Mouse (Mus musculus) C2C12 (cell line): ENCODE results near the gene Gm5089.
"Not testable (repeated sequence)": the region's sequence is repeated elsewhere in the genome, so short reads cannot be mapped to it uniquely, and the experiment has no call there.

Source experiments
- CTCF ChIP-seq: IDR thresholded peaks from one replicate; pipeline ENCODE4 v1.5.1; 2011; ENCODE audit not compliant: control insufficient read depth, insufficient read depth, insufficient read length
- MAX ChIP-seq: IDR thresholded peaks from one replicate; pipeline ENCODE4 v1.6.1; 2011; ENCODE audit warnings: mild to moderate bottlenecking, control low read depth
- MYOD1 ChIP-seq: IDR thresholded peaks from one replicate; pipeline ENCODE4 v1.6.1; 2011; ENCODE audit warnings: low read depth; ENCODE audit not compliant: control insufficient read depth, insufficient read length

DNA sequence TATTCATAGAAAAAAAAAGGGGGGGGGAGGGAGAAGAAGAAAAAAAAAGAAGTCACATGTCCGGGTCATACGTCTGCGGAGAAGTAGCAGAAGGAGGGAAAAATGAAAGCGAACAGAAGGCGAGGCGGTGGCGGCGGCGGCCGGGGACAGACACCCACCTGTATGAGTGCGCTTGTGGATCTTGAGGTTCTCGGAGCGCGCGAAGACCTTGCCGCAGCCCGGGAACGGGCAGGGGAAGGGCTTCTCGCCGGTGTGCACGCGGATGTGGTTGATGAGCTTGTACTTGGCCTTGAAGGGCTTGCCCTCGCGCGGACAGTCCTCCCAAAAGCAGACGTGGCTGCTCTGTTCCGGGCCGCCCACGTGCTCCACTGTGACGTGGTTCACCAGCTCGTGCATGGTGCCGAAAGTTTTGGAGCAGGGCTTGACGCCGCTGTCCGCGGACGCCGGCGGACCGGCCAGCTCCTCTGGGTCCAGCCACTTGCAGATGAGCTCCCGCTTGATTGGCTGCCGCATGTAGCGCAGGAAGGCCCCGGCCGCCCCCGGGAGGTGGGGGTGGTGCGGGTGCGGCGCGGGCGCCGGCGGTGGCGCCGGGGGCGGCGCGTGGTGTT is 12.9 kb upstream of the Gm5089 start:
- not testable (repeated sequence) for TF ChIP-seq CTCF, MYOD1, MAX
